Mouse (Mus musculus) common myeloid progenitor, adult 5-6 weeks (primary cell): Measurements from ENCODE around the gene Fntb. TPM values are rescaled to one million over a fixed set of nuclear protein-coding genes. Genes with fewer than 3 reads are reported as not detected.

ENCODE experiments used
- ATAC-seq: replicated peaks from 2 replicates; pipeline ENCODE4 v1.8.0; 2016; ENCODE audit warnings: low read depth, mild to moderate bottlenecking, moderate TSS enrichment, inconsistent platforms; ENCODE audit not compliant: poor library complexity, severe bottlenecking
- total RNA-seq: library from RNA; stranded (forward); fragments of 200-1000, 187-1606 nt; gene quantifications from 2 replicates; pipeline ENCODE4 v1.2.3, GENCODE M21; 2017

Gene Fntb
- total RNA-seq, 1 experiment from 2014 or later, result 8.7 TPM

GRCm38 (mm10) chr12:76943466-76943865, 178.1 kb downstream of the Fntb start:
- peak; percentile 13; the same call in 1 of the 2 replicates for ATAC-seq

DNA sequence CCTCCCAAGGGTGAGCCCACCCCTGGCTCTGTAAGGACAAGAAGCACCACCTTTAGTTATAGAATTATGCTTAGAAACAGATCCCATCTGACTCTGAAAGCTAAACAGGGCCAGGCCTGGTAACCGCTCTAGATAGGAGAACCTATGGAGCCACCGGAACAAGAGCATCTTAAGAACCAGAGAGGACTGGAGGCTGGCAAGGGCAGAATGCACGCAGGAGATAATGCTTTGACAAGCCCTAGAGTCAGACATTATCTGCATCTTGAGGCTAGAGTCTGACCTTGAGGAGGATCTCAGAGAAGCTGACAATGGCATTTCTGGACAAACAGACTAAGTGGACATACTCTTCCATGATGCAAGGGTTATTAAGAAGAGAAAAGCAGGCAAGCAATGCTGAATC, 182.1 kb downstream of the Fntb start:
- ATAC-seq, result no peak

DNA sequence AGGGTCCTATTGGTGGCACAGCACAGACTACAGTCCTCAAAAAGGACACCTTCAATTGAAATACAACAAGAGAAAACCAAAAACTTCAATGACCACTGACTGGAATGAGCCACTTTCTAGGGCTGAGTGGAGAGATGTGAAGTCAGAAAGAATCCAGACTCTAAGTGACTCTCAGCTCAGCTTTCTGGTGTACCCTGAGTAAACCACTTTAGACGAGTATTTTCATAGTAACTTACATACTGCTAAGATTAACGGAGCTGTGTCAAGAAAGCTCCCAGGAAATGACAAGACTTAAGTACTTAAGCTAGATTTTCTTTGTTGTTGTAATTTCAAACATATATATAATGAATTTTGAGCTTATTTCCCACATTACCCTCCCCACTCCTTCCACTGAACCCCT, 182.8 kb downstream of the Fntb start:
- no peak for ATAC-seq

GRCm38 (mm10) chr12:76948781-76949180, 183.4 kb downstream of the Fntb start:
- ATAC-seq, result no peak

DNA sequence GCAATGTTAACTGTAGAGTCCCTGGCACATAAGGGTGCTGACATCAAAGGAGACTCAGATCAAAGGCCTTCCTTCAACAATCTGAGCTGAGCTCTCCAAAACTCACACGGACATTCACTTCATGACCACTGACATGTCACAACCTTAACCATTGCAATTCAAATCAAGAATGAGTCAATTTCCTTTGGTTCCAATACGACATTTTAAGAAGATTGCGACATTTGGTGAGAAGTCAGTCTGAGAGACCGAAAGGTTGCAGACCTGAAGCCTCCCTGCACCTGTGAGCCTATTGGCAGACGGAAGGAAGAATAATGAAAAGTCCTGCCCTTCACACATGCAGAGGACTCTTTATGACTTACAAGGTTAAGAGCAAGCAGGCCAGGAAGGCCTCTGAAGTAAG, 184.9 kb downstream of the Fntb start:
- ATAC-seq, result no peak

GRCm38 (mm10) chr12:76953750-76954363, 188.5 kb downstream of the Fntb start:
- no peak for ATAC-seq

DNA sequence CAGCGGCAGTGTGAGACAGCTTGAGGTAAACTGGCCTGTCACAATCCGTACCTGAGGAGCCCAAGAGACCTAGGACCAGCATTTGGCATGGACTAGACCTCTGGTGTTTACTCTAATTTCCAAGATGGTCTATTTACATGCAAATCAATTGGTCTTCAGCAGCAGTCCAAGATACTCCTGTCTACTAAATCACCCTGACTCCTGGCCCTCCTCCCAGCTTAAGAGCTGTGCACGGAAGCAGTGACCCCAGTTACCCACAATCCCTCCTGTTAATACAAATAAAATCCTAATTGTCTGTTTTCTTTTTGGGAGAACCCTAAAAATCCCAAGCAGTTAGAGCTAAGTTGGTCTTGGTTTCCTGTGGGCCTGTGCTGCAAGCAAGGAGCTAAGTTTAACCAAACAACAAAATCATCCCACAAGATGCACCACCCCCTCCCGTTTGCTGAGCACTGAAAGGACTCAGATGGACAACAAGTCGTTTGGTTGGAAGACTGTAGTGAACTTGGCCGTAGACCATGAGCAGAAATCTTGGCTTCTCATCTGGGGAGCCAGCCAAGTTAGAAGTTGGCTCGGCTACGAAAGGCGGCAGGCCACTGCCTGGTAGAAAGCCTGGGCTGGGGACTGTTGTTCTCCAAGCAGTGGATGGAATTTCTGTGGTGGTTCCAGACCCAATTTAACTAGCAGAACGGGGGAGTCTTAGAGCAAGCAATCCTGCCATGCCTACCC, 189.5 kb downstream of the Fntb start:
- ATAC-seq, result no peak

- peak; percentile 46 for ATAC-seq
Measured at GRCm38 (mm10) chr12:76957688-76958087, 192.3 kb downstream of the Fntb start.

GRCm38 (mm10) chr12:76961052-76961931, 195.9 kb downstream of the Fntb start:
- ATAC-seq, result no peak

DNA sequence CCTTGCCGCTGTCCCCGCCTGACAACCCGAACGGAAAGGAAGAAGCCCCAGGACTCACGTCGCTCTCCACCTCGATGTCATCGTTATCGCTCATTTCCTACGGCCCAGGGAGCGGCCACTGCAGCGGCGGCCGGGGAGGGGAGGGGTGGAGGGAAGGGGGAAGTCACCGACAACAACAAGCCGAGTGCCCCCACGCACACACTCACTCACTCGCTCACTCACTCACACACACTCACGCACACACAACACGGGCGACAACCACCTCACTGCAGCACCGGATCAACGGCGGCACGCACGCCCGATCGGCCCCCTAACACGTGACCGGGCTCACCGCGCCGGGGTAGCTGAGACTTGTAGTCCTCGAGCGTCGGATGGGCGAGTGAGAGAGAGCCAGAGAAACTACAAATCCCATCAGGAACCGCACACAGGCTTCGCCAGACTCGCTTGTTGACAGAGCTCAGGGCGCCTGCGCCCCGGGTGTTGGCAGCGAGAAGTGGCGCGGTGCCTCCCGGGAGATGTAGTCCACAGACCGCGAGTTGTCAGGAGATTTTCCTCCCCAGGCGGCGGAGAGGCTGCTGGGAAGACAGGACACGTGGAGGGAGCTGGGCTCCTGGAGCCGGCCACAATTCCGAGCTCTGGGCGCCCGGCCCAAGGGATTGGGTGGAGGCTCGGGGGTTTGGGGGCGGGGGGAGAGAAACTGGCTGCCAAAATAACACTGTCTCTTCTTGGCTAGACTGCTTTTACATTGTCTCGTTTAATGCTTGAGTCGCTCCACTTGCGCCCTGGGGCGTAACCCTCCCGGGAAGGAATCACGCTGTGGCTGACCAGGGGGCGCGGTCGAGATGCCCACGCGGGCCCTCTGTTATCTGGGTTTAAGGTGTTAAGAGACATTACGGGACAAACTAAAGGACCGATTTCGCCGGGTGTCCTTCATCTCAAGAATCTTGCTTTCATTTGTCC, 196.8 kb downstream of the Fntb start, which contains the start of gene Max:
Max (minus strand) TSS at position 270 of the 960 bp plus-strand sequence.
- peak; percentile 92 for ATAC-seq

GRCm38 (mm10) chr12:76965089-76965488, 199.7 kb downstream of the Fntb start:
- ATAC-seq, result no peak

- ATAC-seq, result no peak
Measured at GRCm38 (mm10) chr12:76965876-76966275, 200.5 kb downstream of the Fntb start.

Other genes with a start within 250 kb of the Fntb start
- gene Plekhg3, start 234.7 kb upstream of the Fntb start, total RNA-seq, result 5.2 and 7.4 TPM in 2 replicates
- 9.9 and 17.2 TPM in 2 replicates for gene Sptb, start 55.0 kb upstream of the Fntb start, total RNA-seq
- gene Churc1, start 51 bp upstream of the Fntb start, total RNA-seq, result 42.0 and 45.8 TPM in 2 replicates
- not detected in 2 replicates for gene Gpx2, start 30.0 kb downstream of the Fntb start, total RNA-seq
- not detected in 2 replicates for gene Rab15, start 57.3 kb downstream of the Fntb start, total RNA-seq
- gene Max, start 196.6 kb downstream of the Fntb start, total RNA-seq, result 89.2 and 110 TPM in 2 replicates